8 mouse cellular contexts compared by ENCODE assay signal in the genomic region with DNA sequence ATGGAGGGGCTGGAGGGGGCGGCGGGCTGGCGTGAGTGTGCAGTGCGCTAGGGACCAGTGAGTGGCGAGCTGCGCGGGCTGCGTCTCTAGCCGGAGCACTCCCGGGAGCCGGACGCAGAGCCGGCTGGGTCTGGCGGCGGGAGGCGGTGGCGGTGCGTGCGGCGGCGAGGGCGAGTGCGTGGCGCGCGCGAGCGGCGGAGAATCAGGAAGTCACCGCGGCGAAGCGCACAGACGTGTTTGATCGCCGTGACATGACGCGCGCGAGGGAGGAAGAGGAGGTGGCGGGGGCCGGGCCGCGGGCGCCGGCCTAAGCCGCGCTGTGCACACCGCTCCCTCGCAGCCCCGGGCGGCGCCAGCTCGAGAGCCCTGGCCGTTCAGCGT. TPM values are rescaled to one million over a fixed set of nuclear protein-coding genes. Genes with fewer than 3 reads are reported as not detected.
DNase-seq lines count a peak whose midpoint lies in the region; ATAC-seq and TF ChIP-seq lines count a peak whose summit lies in the region.

No protein-coding gene starts in this region.

- H3K9ac ChIP-seq in liver, embryonic 16.5 days (ENCODE audit: low read depth, low read length), result peak overlapping the region; percentile 55

- no peak for TF ChIP-seq CTCF in cerebellum, adult 2 months (IDR thresholded peaks at IDR 0.05; ENCODE audit: borderline replicate concordance, insufficient read depth, low read depth, low read length)

- no peaks in the 10 kb centered on the region; the same call in 1 of the 2 replicates for H3K4me1 ChIP-seq in cerebellum, adult 2 months (ENCODE audit: control insufficient read depth, insufficient read depth, low read length)
- H3K4me1 ChIP-seq in liver, embryonic 16.5 days (ENCODE audit: control insufficient read depth, low read depth, low read length), result peaks cover 11% of the 10 kb centered on the region

- peak; percentile 36; the same call in 1 of the 2 replicates for TF ChIP-seq POLR2A in cerebellum, adult 2 months (IDR thresholded peaks at IDR 0.05; ENCODE audit: borderline replicate concordance, insufficient read depth, low read length)

- DNase-seq in frontal cortex, postnatal 25 days (ENCODE audit: low spot score in 2 of 2), result no peak
- peak; percentile 86 to 87 for DNase-seq in cerebellum, adult 2 months
- peak; percentile 69 for DNase-seq in gastrocnemius, postnatal 10 days
- DNase-seq in natural killer cell, adult 2 months (ENCODE audit: low spot score in 2 of 2), result peak; percentile 53 to 73
- peak; percentile 56 for DNase-seq in testis, postnatal 14 days (ENCODE audit: low spot score)

- H3K9me3 ChIP-seq in liver, embryonic 16.5 days (replicated peaks; ENCODE audit: control insufficient read depth, low read length), result no peaks in the 10 kb centered on the region

- peak overlapping the region; percentile 98 for H3K4me2 ChIP-seq in liver, embryonic 16.5 days (ENCODE audit: low read depth, low read length)

- H3K4me3 ChIP-seq in cerebellum, adult 2 months (replicated peaks; ENCODE audit: insufficient read depth, low read depth, low read length), result peak overlapping the region; percentile 72
- peak overlapping the region; percentile 70 for H3K4me3 ChIP-seq in liver, embryonic 16.5 days (ENCODE audit: low read depth, low read length)

- H3K27me3 ChIP-seq in cerebellum, adult 2 months (ENCODE audit: control insufficient read depth, insufficient read depth, low read length), result no peaks in the 10 kb centered on the region
- peaks cover 21% of the 10 kb centered on the region for H3K27me3 ChIP-seq in liver, embryonic 16.5 days (ENCODE audit: control insufficient read depth, insufficient read depth, low read depth, low read length)

- H3K27ac ChIP-seq in cerebellum, adult 2 months (ENCODE audit: insufficient read depth, low read length), result peak overlapping the region; percentile 94
- H3K27ac ChIP-seq in liver, embryonic 16.5 days (ENCODE audit: low read length), result peak overlapping the region; percentile 48

- under 1% methylated on average over 56 of the region's 56 CpGs for WGBS in cerebellum, adult 2 months
- 1% methylated on average over 37 of the region's 56 CpGs for WGBS in liver, embryonic 16.5 days (ENCODE audit: insufficient replicate concordance)

- H3K36me3 ChIP-seq in liver, embryonic 16.5 days (ENCODE audit: control insufficient read depth, insufficient read depth), result no peaks in the 10 kb centered on the region

- ATAC-seq in frontal cortex, adult (ENCODE audit: low TSS enrichment), result peak; percentile 14
- peak; percentile 42 for ATAC-seq in inflammation-experienced regulatory T-cells, adult 6 months
- peak; percentile 27 for ATAC-seq in liver, embryonic 16.5 days (ENCODE audit: low read depth)

RNA-seq across cellular contexts. Expression of a gene that starts 2.3 kb away (rescaled TPM):
- polyA plus RNA-seq in cerebellum, adult 2 months (2012; rRNA removed), result 136 and 145 TPM in 2 replicates
- total RNA-seq in gastrocnemius, postnatal 10 days (2021), result 10 to 100 TPM; 47.1 to 50.7 TPM
- 10 to 100 TPM; 32.3 to 53.5 (median 48.0) TPM for polyA plus RNA-seq in inflammation-experienced regulatory T-cells, adult 6 months (2017; shearing (Covaris generic))
- polyA plus RNA-seq in liver, embryonic 16.5 days (2015; fragmentation: Nextera tagmentation; extraction: Ambion mirVana), result 4.3 and 5.4 TPM in 2 replicates

Comparison
In these comparisons a context has a peak if more than half of its experiments do, and no peak if none do; other contexts are left out.
1. DNase-seq: peak in cerebellum, adult 2 months (2 of 2), gastrocnemius, postnatal 10 days (single experiment), natural killer cell, adult 2 months (2 of 2) and testis, postnatal 14 days (single experiment); none in frontal cortex, postnatal 25 days (0 of 2).
2. Peak in every context shown above with its lines, with median percentiles within 50 percentile points of each other: ATAC-seq.